Mouse (Mus musculus) right cerebral cortex, postnatal 10 days (tissue): ENCODE data around the gene Adamts20.
A peak's percentile ranks its signal among the peaks of the same experiment; 100 is the strongest.

Source experiments
- DNase-seq, 2 experiments: peaks; one replicate each; pipeline ENCODE4 v3.0.0; 2021; ENCODE audit warnings: low spot score in 2 of 2

Gene Adamts20

GRCm38 (mm10) chr15:94344317-94344716 lies 120.9 kb downstream of the Adamts20 start:
- DNase-seq: no peak

GRCm38 (mm10) chr15:94342365-94342764 lies 122.9 kb downstream of the Adamts20 start:
- peak; percentile 73 to 82 for DNase-seq

- DNase-seq: no peak
These were observed 126.2 kb downstream of the Adamts20 start for GRCm38 (mm10) chr15:94339011-94339410.

- no peak for DNase-seq
These were observed 130.6 kb downstream of the Adamts20 start for GRCm38 (mm10) chr15:94334586-94334985.

- DNase-seq: no peak
These were observed 138.6 kb downstream of the Adamts20 start for GRCm38 (mm10) chr15:94326626-94327025.

- DNase-seq: peak; percentile 35 to 45
These were observed 139.6 kb downstream of the Adamts20 start for GRCm38 (mm10) chr15:94325509-94326181.

- no peak for DNase-seq
These were observed 149.0 kb downstream of the Adamts20 start for GRCm38 (mm10) chr15:94316171-94316570.

- DNase-seq: no peak
These were observed 155.5 kb downstream of the Adamts20 start for GRCm38 (mm10) chr15:94309689-94310088.

GRCm38 (mm10) chr15:94307888-94308287 lies 157.3 kb downstream of the Adamts20 start:
- DNase-seq: no peak

- no peak for DNase-seq
These were observed 162.1 kb downstream of the Adamts20 start for GRCm38 (mm10) chr15:94303151-94303550.

- no peak for DNase-seq
These were observed 171.1 kb downstream of the Adamts20 start for GRCm38 (mm10) chr15:94294084-94294483.

- peak in 1 of 2 experiments; percentile 45 for DNase-seq
These were observed 177.2 kb downstream of the Adamts20 start for GRCm38 (mm10) chr15:94288015-94288414.

GRCm38 (mm10) chr15:94287495-94287894 lies 177.7 kb downstream of the Adamts20 start:
- no peak for DNase-seq

- DNase-seq: peak in 1 of 2 experiments; percentile 42
These were observed 188.8 kb downstream of the Adamts20 start for GRCm38 (mm10) chr15:94276418-94276817.

GRCm38 (mm10) chr15:94265630-94266029 lies 199.6 kb downstream of the Adamts20 start:
- DNase-seq: peak; percentile 87 to 89

GRCm38 (mm10) chr15:94264497-94264879 lies 200.7 kb downstream of the Adamts20 start:
- no peak for DNase-seq

- DNase-seq: peak; percentile 44 to 59
These were observed 201.2 kb downstream of the Adamts20 start for GRCm38 (mm10) chr15:94263866-94264496.

GRCm38 (mm10) chr15:94263241-94263640 lies 202.0 kb downstream of the Adamts20 start:
- no peak for DNase-seq

GRCm38 (mm10) chr15:94259497-94259896 lies 205.7 kb downstream of the Adamts20 start:
- DNase-seq: no peak

GRCm38 (mm10) chr15:94255538-94255937 lies 209.7 kb downstream of the Adamts20 start:
- no peak for DNase-seq

- no peak for DNase-seq
These were observed 210.2 kb downstream of the Adamts20 start for GRCm38 (mm10) chr15:94254861-94255516.

GRCm38 (mm10) chr15:94254091-94254860 lies 210.9 kb downstream of the Adamts20 start:
- DNase-seq: peak; percentile 83 to 86
